Mouse (Mus musculus): Measurements from ENCODE around the gene Gins2.

- TF ChIP-seq POLR2A (IDR thresholded peaks at IDR 0.05; ENCODE audit: insufficient read depth, low read depth, low read length): no peak
- TF ChIP-seq CTCF (IDR thresholded peaks at IDR 0.05; ENCODE audit: insufficient read depth, low read depth, low read length): peak; percentile 76
Measured at GRCm38 (mm10) chr8:120618110-120618509, 29.0 kb upstream of the Gins2 start.

Data from olfactory bulb, adult 2 months (tissue).